Mouse (Mus musculus): ENCODE measurements around the gene Actr2. TPM values are rescaled to one million over a fixed set of nuclear protein-coding genes. Genes with fewer than 3 reads are reported as not detected.

Actr2 gene
- 195 TPM for polyA plus RNA-seq (2017; shearing (Covaris generic))

DNA sequence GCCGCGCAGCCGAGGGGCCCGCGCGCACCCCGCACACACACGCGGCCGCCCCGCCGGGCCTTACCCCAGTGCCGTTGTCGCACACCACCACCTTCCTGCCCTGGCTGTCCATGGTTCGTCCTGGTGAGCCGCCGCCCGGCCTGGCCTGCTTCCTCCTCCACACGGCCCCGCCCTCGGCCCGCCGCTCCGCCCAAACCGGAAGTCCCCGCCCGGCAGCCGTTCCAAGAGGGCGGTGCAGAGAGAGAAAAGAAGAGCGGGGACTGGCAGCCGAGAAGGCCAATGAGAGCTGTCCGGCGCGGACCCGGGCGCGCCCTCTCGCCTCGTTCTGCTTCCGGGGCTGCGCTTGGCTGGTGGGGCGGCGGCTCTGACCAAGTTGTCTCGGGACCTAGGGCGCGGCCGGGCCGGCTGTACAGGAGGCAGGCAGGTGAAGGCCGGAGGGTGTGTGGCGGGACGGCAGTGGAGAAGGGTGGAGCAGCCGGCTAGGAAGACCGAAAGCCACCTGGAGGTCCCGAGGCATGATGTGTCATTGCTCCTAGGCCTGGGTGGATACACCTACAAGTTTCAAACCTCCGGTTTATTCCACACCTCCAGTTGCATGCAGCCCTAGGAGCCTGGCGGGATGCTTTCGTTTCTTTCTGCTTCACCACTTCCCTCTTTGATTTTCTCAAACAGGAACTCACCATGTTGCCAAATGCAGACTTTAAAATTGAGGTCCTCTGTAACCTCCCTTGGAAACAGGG, at the start of gene Actr2:
Gene Actr2, minus strand, starts transcription at position 173 of the 740 bp plus-strand sequence.

Other genes with a start within 250 kb of the Actr2 start
- gene Spred2, start 188.5 kb downstream of the Actr2 start, polyA plus RNA-seq (2017; shearing (Covaris generic)), result 18.0 TPM
- gene Rab1a, start 88.5 kb upstream of the Actr2 start, polyA plus RNA-seq (2017; shearing (Covaris generic)), result 132 TPM
- 34.6 TPM for gene Cep68, start 136.5 kb upstream of the Actr2 start, polyA plus RNA-seq (2017; shearing (Covaris generic))
- gene Slc1a4, start 219.8 kb upstream of the Actr2 start, polyA plus RNA-seq (2017; shearing (Covaris generic)), result 0.76 TPM